Comparison of ENCODE assay signal across 8 mouse cellular contexts in the genomic region with DNA sequence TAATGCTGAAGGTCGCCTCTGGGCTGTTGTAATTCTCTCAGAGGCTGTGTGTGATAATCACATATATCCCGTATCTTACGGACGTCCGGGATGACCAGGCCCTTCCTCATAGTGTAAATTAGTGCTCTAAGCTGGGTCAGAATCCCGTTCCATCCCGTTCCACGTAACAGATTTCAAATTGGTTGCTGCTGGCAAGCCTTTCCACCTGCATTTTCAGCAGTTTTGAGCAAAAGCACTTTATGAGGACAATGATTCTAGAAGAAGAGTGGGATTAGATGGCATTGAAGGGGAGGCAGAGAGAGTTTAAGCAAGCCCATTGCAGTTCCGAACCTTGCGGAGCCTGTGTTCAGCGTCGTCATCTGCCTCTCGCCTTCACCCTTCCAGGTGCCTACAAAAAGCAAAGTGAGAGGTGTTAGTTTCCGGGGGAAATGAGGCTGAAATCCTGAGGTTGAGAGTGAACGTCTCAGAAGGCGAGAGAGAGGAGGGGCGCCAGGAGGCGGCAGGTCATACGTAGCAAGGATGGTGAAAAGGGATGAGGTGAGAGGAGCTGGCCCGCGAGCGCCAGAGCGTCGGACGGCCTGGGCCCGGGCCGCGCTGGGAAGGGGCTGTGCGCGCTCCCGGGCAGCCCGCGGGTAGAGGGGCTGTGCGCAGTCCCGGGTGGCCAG. TPM values are rescaled to one million over a fixed set of nuclear protein-coding genes. Genes with fewer than 3 reads are reported as not detected.
A peak's percentile ranks its signal among the peaks of the same experiment; 100 is the strongest.
DNase-seq lines count a peak whose midpoint lies in the region; ATAC-seq and TF ChIP-seq lines count a peak whose summit lies in the region.

No protein-coding gene starts in this region.

- TF ChIP-seq POLR2A in kidney, adult 2 months (IDR thresholded peaks at IDR 0.05; ENCODE audit: low read depth, low read length): no peak

- TF ChIP-seq EP300 in heart, postnatal 0 days (IDR thresholded peaks at IDR 0.05; ENCODE audit: low read depth): no peak
- TF ChIP-seq EP300 in stomach, postnatal 0 days (optimal IDR thresholded peaks at IDR 0.05): no peak

- H3K4me1 ChIP-seq in kidney, adult 2 months (ENCODE audit: control insufficient read depth, insufficient read depth, low read length): peaks cover 4% of the 10 kb centered on the region; the same call in 1 of the 2 replicates
- peaks cover 20% of the 10 kb centered on the region; the same call in 1 of the 2 replicates for H3K4me1 ChIP-seq in heart, postnatal 0 days (ENCODE audit: control insufficient read depth, insufficient read depth)
- no peaks in the 10 kb centered on the region for H3K4me1 ChIP-seq in stomach, postnatal 0 days (replicated peaks; ENCODE audit: control insufficient read depth, insufficient read depth)

- DNase-seq in kidney, adult 2 months: peak; percentile 5
- DNase-seq in kidney, adult 11 months: no peak
- DNase-seq in CD4-positive helper T cell, adult 2 months (ENCODE audit: low read depth, low spot score): peak; percentile 90
- DNase-seq in c-Kit-positive CD71-positive TER-119-negative erythroid progenitor cells, embryonic 14.5 days (ENCODE audit: low read depth): peak; percentile 17
- DNase-seq in heart, postnatal 0 days (ENCODE audit: low spot score): no peak
- peak; percentile 31 for DNase-seq in lung, postnatal 36 days
- DNase-seq in stomach, postnatal 0 days (ENCODE audit: low spot score): peak; percentile 19
- DNase-seq in ovary, postnatal 10 days (ENCODE audit: low spot score): no peak

- peak overlapping the region; percentile 77 for H3K9ac ChIP-seq in heart, postnatal 0 days (replicated peaks; ENCODE audit: low read depth, low read length)
- peak overlapping the region; percentile 75 for H3K9ac ChIP-seq in stomach, postnatal 0 days (ENCODE audit: low read length)

- no peaks in the 10 kb centered on the region for H3K27me3 ChIP-seq in kidney, adult 2 months (replicated peaks; ENCODE audit: control insufficient read depth, insufficient read depth, low read length)
- no peaks in the 10 kb centered on the region for H3K27me3 ChIP-seq in heart, postnatal 0 days (ENCODE audit: control insufficient read depth, insufficient read depth, low read length)
- H3K27me3 ChIP-seq in stomach, postnatal 0 days (ENCODE audit: control insufficient read depth, insufficient read depth, low read length): no peaks in the 10 kb centered on the region

- no peak for TF ChIP-seq CTCF in kidney, adult 2 months (conservative IDR thresholded peaks at IDR 0.05; ENCODE audit: insufficient read depth, insufficient read length, low read depth, low read length)
- no peak for TF ChIP-seq CTCF in heart, postnatal 0 days (IDR thresholded peaks at IDR 0.05; ENCODE audit: low read depth)
- TF ChIP-seq CTCF in stomach, postnatal 0 days (IDR thresholded peaks at IDR 0.05; ENCODE audit: low read depth): no peak

- peak overlapping the region; percentile 65 for H3K4me3 ChIP-seq in kidney, adult 2 months (ENCODE audit: insufficient read depth, low read depth, low read length)
- peak overlapping the region; percentile 71 for H3K4me3 ChIP-seq in heart, postnatal 0 days (ENCODE audit: low read depth, low read length)
- H3K4me3 ChIP-seq in stomach, postnatal 0 days (ENCODE audit: low read depth, low read length): peak overlapping the region; percentile 60

- WGBS in kidney, adult 2 months: 3% methylated on average over 35 of the region's 35 CpGs
- 2% methylated on average over 30 of the region's 35 CpGs for WGBS in heart, postnatal 0 days
- 1% methylated on average over 33 of the region's 35 CpGs for WGBS in stomach, postnatal 0 days

- H3K4me2 ChIP-seq in heart, postnatal 0 days (ENCODE audit: low read depth, low read length): peak overlapping the region; percentile 90
- H3K4me2 ChIP-seq in stomach, postnatal 0 days (replicated peaks; ENCODE audit: low read depth): peak overlapping the region; percentile 89

- peak; percentile 50 for ATAC-seq in heart, postnatal 0 days (ENCODE audit: insufficient read depth, low read depth)
- ATAC-seq in stomach, postnatal 0 days (ENCODE audit: low FRiP score, low TSS enrichment): peak; percentile 78; the same call in 1 of the 2 replicates

- no peaks in the 10 kb centered on the region; the same call in 1 of the 2 replicates for H3K36me3 ChIP-seq in kidney, adult 2 months (ENCODE audit: control insufficient read depth, insufficient read depth, low read length)
- peaks cover 4% of the 10 kb centered on the region; the same call in 1 of the 2 replicates for H3K36me3 ChIP-seq in heart, postnatal 0 days (replicated peaks; ENCODE audit: control insufficient read depth, insufficient read depth, low read length)
- no peaks in the 10 kb centered on the region for H3K36me3 ChIP-seq in stomach, postnatal 0 days (ENCODE audit: control insufficient read depth, insufficient read depth, low read length)

- H3K9me3 ChIP-seq in heart, postnatal 0 days (replicated peaks; ENCODE audit: control insufficient read depth, low read length): no peaks in the 10 kb centered on the region
- no peaks in the 10 kb centered on the region for H3K9me3 ChIP-seq in stomach, postnatal 0 days (ENCODE audit: control insufficient read depth, low read length)

- H3K27ac ChIP-seq in kidney, adult 2 months (ENCODE audit: insufficient read depth, low read depth, low read length): no peak overlapping the region
- H3K27ac ChIP-seq in heart, postnatal 0 days (ENCODE audit: low read depth): peak overlapping the region; percentile 80
- peak overlapping the region; percentile 89 for H3K27ac ChIP-seq in stomach, postnatal 0 days (replicated peaks)

RNA-seq across cellular contexts. Expression of a gene that starts 0.5 kb away (rescaled TPM):
- 7.1 and 10.0 TPM in 2 replicates for polyA plus RNA-seq in kidney, adult 2 months (2012; rRNA removed)
- total RNA-seq in heart, postnatal 0 days (2014; rRNA removed; ENCODE audit: low replicate concordance): 26.8 and 40.2 TPM in 2 replicates
- 11.6 and 13.0 TPM in 2 replicates for polyA plus RNA-seq in heart, postnatal 0 days (2015; fragmentation: Nextera tagmentation; extraction: Ambion mirVana)
- polyA plus RNA-seq in stomach, postnatal 0 days (2015; fragmentation: Nextera tagmentation; extraction: Ambion mirVana): 7.1 and 9.1 TPM in 2 replicates

RNA-seq across cellular contexts. Expression of a gene that starts 35.8 kb away (rescaled TPM):
- 6.2 and 7.4 TPM in 2 replicates for polyA plus RNA-seq in kidney, adult 2 months (2012; rRNA removed)
- total RNA-seq in heart, postnatal 0 days (2014; rRNA removed; ENCODE audit: low replicate concordance): 40.4 and 92.4 TPM in 2 replicates
- 28.5 and 31.9 TPM in 2 replicates for polyA plus RNA-seq in heart, postnatal 0 days (2015; fragmentation: Nextera tagmentation; extraction: Ambion mirVana)
- polyA plus RNA-seq in stomach, postnatal 0 days (2015; fragmentation: Nextera tagmentation; extraction: Ambion mirVana): 19.9 and 21.1 TPM in 2 replicates

RNA-seq across cellular contexts. Expression of a gene that starts 36.3 kb away (rescaled TPM):
- 32.2 and 38.6 TPM in 2 replicates for polyA plus RNA-seq in kidney, adult 2 months (2012; rRNA removed)
- total RNA-seq in heart, postnatal 0 days (2014; rRNA removed; ENCODE audit: low replicate concordance): 44.3 and 50.9 TPM in 2 replicates
- 65.3 and 70.9 TPM in 2 replicates for polyA plus RNA-seq in heart, postnatal 0 days (2015; fragmentation: Nextera tagmentation; extraction: Ambion mirVana)
- polyA plus RNA-seq in stomach, postnatal 0 days (2015; fragmentation: Nextera tagmentation; extraction: Ambion mirVana): 70.8 and 73.3 TPM in 2 replicates

RNA-seq across cellular contexts. Expression of a gene that starts 55.5 kb away (rescaled TPM):
- polyA plus RNA-seq in kidney, adult 2 months (2012; rRNA removed): 156 and 169 TPM in 2 replicates
- 78.9 and 85.9 TPM in 2 replicates for total RNA-seq in heart, postnatal 0 days (2014; rRNA removed; ENCODE audit: low replicate concordance)
- 102 and 109 TPM in 2 replicates for polyA plus RNA-seq in heart, postnatal 0 days (2015; fragmentation: Nextera tagmentation; extraction: Ambion mirVana)
- polyA plus RNA-seq in stomach, postnatal 0 days (2015; fragmentation: Nextera tagmentation; extraction: Ambion mirVana): 71.7 and 74.7 TPM in 2 replicates

Comparison
In these comparisons a context has a peak if more than half of its experiments do, and no peak if none do; other contexts are left out.
1. DNase-seq: peak in kidney, adult 2 months (single experiment), CD4-positive helper T cell, adult 2 months (single experiment), c-Kit-positive CD71-positive TER-119-negative erythroid progenitor cells, embryonic 14.5 days (single experiment), lung, postnatal 36 days (single experiment) and stomach, postnatal 0 days (single experiment); none in kidney, adult 11 months (single experiment), heart, postnatal 0 days (single experiment) and ovary, postnatal 10 days (single experiment).
2. Peak in every context shown above with its lines, with median percentiles within 50 percentile points of each other: H3K4me3 ChIP-seq.